Mouse (Mus musculus) liver, adult (tissue): Measurements from ENCODE around the gene Mapkap1.

Experiments used
- GATA4 ChIP-seq: IDR thresholded peaks from 2 replicates; pipeline ENCODE4 v1.6.1; 2014; ENCODE audit warnings: mild to moderate bottlenecking, low read length; ENCODE audit not compliant: insufficient replicate concordance

Mapkap1 gene

GRCm38 (mm10) chr2:34667820-34668219 is 261.2 kb downstream of the Mapkap1 start:
- no peak for TF ChIP-seq GATA4

DNA sequence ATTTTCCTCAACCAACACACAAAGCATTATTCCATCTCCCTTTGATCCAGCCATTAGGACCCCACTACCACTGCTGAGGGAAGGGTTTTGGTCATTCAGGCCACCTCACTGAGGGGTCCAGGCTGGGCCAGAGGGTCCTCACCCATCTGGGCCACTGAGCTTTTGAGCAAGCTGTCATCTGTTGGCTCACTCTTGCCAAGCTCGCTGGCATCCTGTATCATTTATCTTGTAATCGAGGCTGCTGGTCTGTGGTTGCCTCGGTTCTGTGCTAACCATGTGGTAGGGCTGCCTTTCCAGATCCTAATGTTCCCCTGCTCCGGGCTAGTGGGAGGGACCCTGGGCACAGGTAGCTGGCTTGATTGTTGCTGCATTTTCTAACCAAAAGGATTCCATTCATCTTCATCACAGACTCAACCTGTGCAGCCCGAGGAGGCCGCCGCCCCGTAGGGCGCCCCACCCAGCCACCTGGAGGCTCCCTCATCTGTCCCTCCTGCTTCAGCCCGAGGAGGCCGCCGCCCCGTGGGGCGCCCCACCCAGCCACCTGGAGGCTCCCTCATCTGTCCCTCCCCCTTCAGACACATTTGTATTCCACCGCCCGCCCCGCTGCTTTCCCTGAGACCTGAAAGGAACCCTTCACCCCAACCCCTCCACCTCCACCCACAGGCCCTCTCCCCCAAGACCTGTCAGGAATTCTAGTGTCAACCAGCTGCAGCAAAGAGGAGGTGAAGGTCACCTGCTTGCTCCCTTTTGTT is 262.0 kb downstream of the Mapkap1 start:
- TF ChIP-seq GATA4 = no peak

DNA sequence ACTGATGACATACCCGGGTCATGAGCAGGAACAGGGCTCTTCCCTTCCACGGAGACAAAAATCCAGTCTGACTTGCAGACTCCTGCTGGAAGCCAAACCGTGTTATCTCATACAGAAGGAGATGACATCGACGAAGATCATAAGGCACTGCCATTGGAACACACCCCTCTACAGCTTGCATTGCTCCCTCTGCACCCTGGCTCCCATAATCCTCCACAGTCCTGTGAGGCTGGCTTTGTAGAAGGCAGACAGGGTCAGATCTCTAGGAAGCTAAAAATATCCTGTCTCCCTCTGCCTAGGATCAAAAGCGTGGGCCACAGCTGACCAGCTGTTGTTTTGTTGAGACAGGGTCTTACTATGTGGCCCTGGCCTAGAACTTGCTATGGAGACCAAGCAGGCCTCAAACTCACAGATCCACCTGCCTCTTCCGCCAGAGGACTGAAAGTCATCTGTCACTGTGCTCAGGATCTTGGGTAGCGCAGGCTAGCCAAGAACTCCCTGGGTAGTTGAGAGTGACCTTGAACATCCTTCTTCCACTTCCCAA is 262.7 kb downstream of the Mapkap1 start:
- TF ChIP-seq GATA4 = no peak

DNA sequence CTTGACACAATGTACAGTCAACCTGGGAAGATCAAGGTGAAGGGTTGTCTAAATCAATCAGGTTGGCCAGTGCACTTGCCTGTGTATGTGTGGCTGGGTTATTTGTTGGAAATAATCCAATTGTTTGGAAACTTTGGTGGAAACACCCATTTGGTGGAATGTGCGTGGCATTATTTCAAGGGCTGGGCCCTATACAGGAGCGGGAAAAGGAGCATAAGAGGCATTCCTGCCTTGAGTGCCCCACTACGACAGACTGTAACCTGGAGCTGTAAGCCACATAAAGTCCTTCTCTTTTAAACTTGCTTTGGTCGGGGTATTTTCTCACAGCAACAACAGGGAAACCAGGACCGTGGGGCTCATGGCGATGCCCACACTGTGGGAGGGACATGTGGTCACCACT is 263.9 kb downstream of the Mapkap1 start:
- no peak for TF ChIP-seq GATA4

DNA sequence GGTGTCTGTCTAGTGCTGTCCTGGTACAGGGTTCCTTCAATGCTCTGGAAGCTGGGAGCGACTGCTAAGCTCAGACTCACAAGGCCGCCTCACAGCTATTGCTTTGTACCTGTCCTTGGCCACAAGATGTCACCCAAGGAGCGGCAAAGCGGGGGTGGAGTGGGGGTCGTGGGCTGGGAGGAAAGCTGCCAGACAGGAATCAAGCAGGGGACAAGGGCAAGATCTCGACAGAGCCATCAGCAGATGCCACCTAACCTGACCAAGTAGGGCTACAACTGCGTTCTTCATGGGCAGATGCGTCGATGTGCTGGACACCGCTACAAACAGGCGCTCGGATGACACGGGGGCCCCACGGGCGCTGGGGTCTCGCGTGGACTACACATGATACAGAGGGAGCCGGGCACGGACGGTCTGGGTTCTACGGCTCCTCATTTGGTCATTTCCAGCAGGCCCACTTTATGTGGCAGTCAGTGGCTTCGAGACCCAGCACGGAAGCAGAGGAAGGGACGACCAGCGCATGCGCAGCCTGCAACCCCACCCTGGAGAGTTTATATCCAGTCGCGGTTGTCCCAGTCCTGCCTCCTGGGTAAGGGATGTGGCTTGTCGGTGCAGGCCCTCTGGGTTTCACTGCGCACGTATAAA is 264.9 kb downstream of the Mapkap1 start:
- no peak for TF ChIP-seq GATA4

- TF ChIP-seq GATA4 = no peak
These were observed 267.3 kb downstream of the Mapkap1 start for GRCm38 (mm10) chr2:34673846-34674245.
